Mouse (Mus musculus) lung, embryonic 16.5 days (tissue): ENCODE results near the gene Wdr75. TPM values are rescaled to one million over a fixed set of nuclear protein-coding genes. Genes with fewer than 3 reads are reported as not detected.

ENCODE experiments used
- ATAC-seq: fragments of 200-750 bp; cut with Nextera tagmentation; 2 replicates; pipeline ENCODE4 v1.8.0; 2017; ENCODE audit warnings: low read depth, mild to moderate bottlenecking, moderate library complexity
- H3K27ac ChIP-seq: fragments of 300-500 bp; sonication (generic); 2 replicates; pipeline ENCODE4 v1.5.1; 2014; ENCODE audit warnings: mild to moderate bottlenecking, control low read depth, low read length
- H3K27me3 ChIP-seq: fragments of 300-500 bp; sonication (generic); 2 replicates; pipeline ENCODE4 v1.6.1; 2014; ENCODE audit warnings: low read depth, low read length, mixed read lengths; ENCODE audit not compliant: control insufficient read depth, insufficient read depth
- H3K36me3 ChIP-seq: fragments of 300-500 bp; sonication (generic); 2 replicates; pipeline ENCODE4 v1.6.1; 2014; ENCODE audit warnings: low read length; ENCODE audit not compliant: control insufficient read depth, insufficient read depth
- H3K4me1 ChIP-seq: fragments of 300-500 bp; sonication (generic); replicated peaks from 2 replicates; pipeline ENCODE4 v1.6.1; 2014; ENCODE audit warnings: low read length, mixed read lengths; ENCODE audit not compliant: control insufficient read depth, insufficient read depth
- H3K4me2 ChIP-seq: fragments of 300-500 bp; sonication (generic); 2 replicates; pipeline ENCODE4 v1.6.1; 2014; ENCODE audit warnings: low read depth, low read length, control low read depth
- H3K4me3 ChIP-seq: fragments of 300-500 bp; sonication (generic); 2 replicates; pipeline ENCODE4 v1.5.1; 2014; ENCODE audit warnings: mild to moderate bottlenecking, low read length, control low read depth
- H3K9ac ChIP-seq: fragments of 300-500 bp; sonication (generic); 2 replicates; pipeline ENCODE4 v1.6.1; 2014; ENCODE audit warnings: low read length, control low read depth
- H3K9me3 ChIP-seq: fragments of 300-500 bp; sonication (generic); 2 replicates; pipeline ENCODE4 v1.6.1; 2016; ENCODE audit warnings: low read length; ENCODE audit not compliant: control insufficient read depth
- WGBS: fragments of 180-500 bp; shearing (Covaris S2); extraction: QIAGEN DNeasy Blood & Tissue Kit; methylation state at CpG from one replicate; pipeline ENCODE4 v1.1.7; 2014; 5-methylcytosine and 5-hydroxymethylcytosine counted together
- polyA plus RNA-seq: library from polyadenylated mRNA; unstranded; fragments of >200 nt; fragmentation: Nextera tagmentation; extraction: Ambion mirVana; gene quantifications from 2 replicates; pipeline ENCODE4 v1.2.1, GENCODE M21; 2015

The Wdr75 gene
- polyA plus RNA-seq, 1 experiment from 2014 or later = 58.4 TPM

- H3K4me2 ChIP-seq = no peak overlapping the region
- ATAC-seq = no peak
- no peaks in the 10 kb centered on the region for H3K9me3 ChIP-seq
- H3K27me3 ChIP-seq = no peaks in the 10 kb centered on the region
- WGBS = 95% methylated on average over 13 of the region's 13 CpGs
- H3K4me3 ChIP-seq = no peak overlapping the region
- no peaks in the 10 kb centered on the region for H3K36me3 ChIP-seq
- H3K4me1 ChIP-seq = 0 out of 2 replicates have a peak, but pooled peaks cover 3% of the 10 kb centered on the region
- H3K9ac ChIP-seq = no peak overlapping the region
- no peak overlapping the region for H3K27ac ChIP-seq
These were observed 25.6 kb upstream of the Wdr75 start for GRCm38 (mm10) chr1:45769321-45769720.

GRCm38 (mm10) chr1:45770051-45770450 lies 24.9 kb upstream of the Wdr75 start:
- ATAC-seq = no peak
- WGBS = 90% methylated on average over 2 of the region's 2 CpGs
- no peak overlapping the region for H3K4me3 ChIP-seq
- H3K27ac ChIP-seq = no peak overlapping the region
- no peaks in the 10 kb centered on the region for H3K36me3 ChIP-seq
- no peaks in the 10 kb centered on the region for H3K27me3 ChIP-seq
- no peak overlapping the region for H3K4me2 ChIP-seq
- 0 out of 2 replicates have a peak, but pooled peaks cover under 1% of the 10 kb centered on the region for H3K4me1 ChIP-seq
- H3K9ac ChIP-seq = no peak overlapping the region
- H3K9me3 ChIP-seq = no peaks in the 10 kb centered on the region

- H3K4me2 ChIP-seq = no peak overlapping the region
- peak; percentile 69 for ATAC-seq
- no peaks in the 10 kb centered on the region for H3K27me3 ChIP-seq
- no peak overlapping the region for H3K9ac ChIP-seq
- WGBS = 47% methylated on average over 4 of the region's 4 CpGs
- no peak overlapping the region for H3K27ac ChIP-seq
- no peaks in the 10 kb centered on the region for H3K36me3 ChIP-seq
- no peaks in the 10 kb centered on the region for H3K4me1 ChIP-seq
- H3K4me3 ChIP-seq = no peak overlapping the region
- no peaks in the 10 kb centered on the region for H3K9me3 ChIP-seq
These were observed 14.2 kb upstream of the Wdr75 start for GRCm38 (mm10) chr1:45780606-45781288.

GRCm38 (mm10) chr1:45816889-45817288 lies 21.9 kb downstream of the Wdr75 start:
- Histone ChIP-seq H3K4me2 (no peak overlapping the region), H3K9me3 (no peaks in the 10 kb centered on the region), H3K4me1 (no peaks in the 10 kb centered on the region), H3K27ac (no peak overlapping the region), H3K9ac (no peak overlapping the region), H3K36me3 (peaks cover 56% of the 10 kb centered on the region), H3K4me3 (no peak overlapping the region), H3K27me3 (no peaks in the 10 kb centered on the region)
- ATAC-seq = no peak
- WGBS = 23% methylated on average over 1 of the region's 1 CpGs

GRCm38 (mm10) chr1:45818564-45818963 lies 23.6 kb downstream of the Wdr75 start:
- H3K36me3 ChIP-seq = peaks cover 54% of the 10 kb centered on the region
- no peak overlapping the region for H3K4me2 ChIP-seq
- no peak overlapping the region for H3K4me3 ChIP-seq
- no peaks in the 10 kb centered on the region for H3K27me3 ChIP-seq
- 95% methylated on average over 9 of the region's 9 CpGs for WGBS
- H3K9me3 ChIP-seq = no peaks in the 10 kb centered on the region
- ATAC-seq = no peak
- H3K27ac ChIP-seq = no peak overlapping the region
- H3K9ac ChIP-seq = no peak overlapping the region
- no peaks in the 10 kb centered on the region for H3K4me1 ChIP-seq

GRCm38 (mm10) chr1:45824441-45824840 lies 29.5 kb downstream of the Wdr75 start:
- no peak overlapping the region for H3K4me2 ChIP-seq
- no peak overlapping the region for H3K9ac ChIP-seq
- 65% methylated on average over 1 of the region's 1 CpGs for WGBS
- peaks cover 28% of the 10 kb centered on the region for H3K36me3 ChIP-seq
- no peaks in the 10 kb centered on the region for H3K27me3 ChIP-seq
- no peak overlapping the region for H3K4me3 ChIP-seq
- H3K27ac ChIP-seq = no peak overlapping the region
- no peaks in the 10 kb centered on the region for H3K9me3 ChIP-seq
- ATAC-seq = no peak
- H3K4me1 ChIP-seq = 0 out of 2 replicates have a peak, but pooled peaks cover 3% of the 10 kb centered on the region

GRCm38 (mm10) chr1:45825140-45825539 lies 30.2 kb downstream of the Wdr75 start:
- ATAC-seq = peak; percentile 86
- H3K4me1 ChIP-seq = 0 out of 2 replicates have a peak, but pooled peaks cover 3% of the 10 kb centered on the region
- H3K27me3 ChIP-seq = no peaks in the 10 kb centered on the region
- H3K4me3 ChIP-seq = no peak overlapping the region
- H3K27ac ChIP-seq = no peak overlapping the region
- no peak overlapping the region for H3K4me2 ChIP-seq
- WGBS = 42% methylated on average over 5 of the region's 5 CpGs
- no peaks in the 10 kb centered on the region for H3K9me3 ChIP-seq
- no peak overlapping the region for H3K9ac ChIP-seq
- peaks cover 26% of the 10 kb centered on the region for H3K36me3 ChIP-seq

GRCm38 (mm10) chr1:45825630-45826029 lies 30.7 kb downstream of the Wdr75 start:
- H3K27ac ChIP-seq = no peak overlapping the region
- no peak overlapping the region for H3K4me3 ChIP-seq
- H3K4me1 ChIP-seq = 0 out of 2 replicates have a peak, but pooled peaks cover 3% of the 10 kb centered on the region
- no peaks in the 10 kb centered on the region for H3K9me3 ChIP-seq
- H3K27me3 ChIP-seq = no peaks in the 10 kb centered on the region
- ATAC-seq = no peak
- H3K4me2 ChIP-seq = no peak overlapping the region
- H3K36me3 ChIP-seq = peaks cover 26% of the 10 kb centered on the region
- WGBS = 79% methylated on average over 3 of the region's 3 CpGs
- no peak overlapping the region for H3K9ac ChIP-seq

GRCm38 (mm10) chr1:45826148-45826547 lies 31.2 kb downstream of the Wdr75 start:
- Histone ChIP-seq H3K27me3 (no peaks in the 10 kb centered on the region), H3K4me2 (no peak overlapping the region), H3K9me3 (no peaks in the 10 kb centered on the region), H3K9ac (no peak overlapping the region), H3K36me3 (peaks cover 22% of the 10 kb centered on the region), H3K4me3 (no peak overlapping the region), H3K4me1 (peaks cover 5% of the 10 kb centered on the region; the same call in 1 of the 2 replicates), H3K27ac (no peak overlapping the region)
- 69% methylated on average over 2 of the region's 2 CpGs for WGBS
- ATAC-seq = no peak
